Mouse (Mus musculus): ENCODE results near the gene Wdr45b.
A peak's percentile ranks its signal among the peaks of the same experiment; 100 is the strongest.
"Not testable (repeated sequence)": the region's sequence is repeated elsewhere in the genome, so short reads cannot be mapped to it uniquely, and the experiment has no call there.

Gene Wdr45b

DNA sequence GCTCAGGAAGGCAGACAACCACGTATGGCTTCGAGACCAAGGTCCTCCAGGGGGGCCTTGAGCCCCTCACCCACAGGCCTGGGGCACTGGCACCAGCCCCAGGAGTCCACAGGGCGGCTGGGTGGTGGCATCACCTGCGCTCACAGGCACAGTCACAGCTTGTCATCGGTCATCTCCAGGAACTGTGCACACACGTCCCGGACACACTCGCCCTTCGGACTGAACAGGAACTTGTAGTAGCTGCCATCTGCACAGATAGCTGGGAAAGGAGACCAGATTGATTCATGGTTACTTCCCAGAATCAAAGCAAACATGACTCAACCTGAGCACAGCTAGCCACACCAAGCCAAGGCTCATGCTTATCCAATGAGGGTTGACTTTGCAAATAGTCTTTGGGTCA is 26.0 kb downstream of the Wdr45b start:
- DNase-seq (ENCODE audit: low spot score), result no peak

DNA sequence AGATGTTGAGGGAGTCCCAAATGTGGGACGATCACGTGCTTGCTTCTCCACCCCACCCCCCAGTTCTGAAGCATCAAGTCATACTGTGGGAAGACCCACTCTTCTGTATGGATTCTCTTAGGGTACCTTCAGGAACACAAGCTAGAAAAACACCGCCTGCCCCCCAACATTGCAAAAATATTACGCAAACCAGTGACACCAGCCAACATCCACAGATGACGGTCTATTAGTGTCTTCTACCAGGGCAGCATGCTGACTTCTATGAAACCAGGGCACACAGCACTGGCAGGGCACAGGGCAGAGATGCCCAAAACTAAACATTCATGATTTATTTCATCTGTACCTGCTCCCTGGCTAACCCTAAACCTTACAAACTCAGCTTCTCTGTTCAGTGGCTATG is 27.6 kb downstream of the Wdr45b start:
- no peak for DNase-seq (ENCODE audit: low spot score)

- no peak for DNase-seq (ENCODE audit: low spot score)
Measured at GRCm38 (mm10) chr11:121326034-121326433, 28.2 kb downstream of the Wdr45b start.

DNA sequence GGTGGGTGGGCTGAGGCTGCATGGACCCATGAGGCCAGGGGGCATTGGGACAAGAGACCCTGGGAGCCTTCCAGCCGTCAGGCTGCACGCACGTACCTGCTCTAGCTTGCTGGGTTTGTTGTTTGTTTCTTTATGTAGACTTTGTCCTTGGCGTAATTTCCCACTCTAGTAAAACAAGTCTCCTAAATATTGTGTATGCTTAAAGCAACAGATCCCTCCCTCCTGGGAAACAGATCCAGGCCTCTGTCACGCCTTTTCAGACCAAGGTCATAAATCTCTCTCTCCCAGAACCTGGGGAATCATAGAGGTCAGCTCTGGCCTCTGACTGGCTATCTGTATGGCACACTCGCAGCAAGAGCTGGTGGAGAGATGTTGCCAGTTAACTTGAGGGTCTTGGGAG is 46.5 kb downstream of the Wdr45b start:
- not testable (repeated sequence) for DNase-seq (ENCODE audit: low spot score)

DNA sequence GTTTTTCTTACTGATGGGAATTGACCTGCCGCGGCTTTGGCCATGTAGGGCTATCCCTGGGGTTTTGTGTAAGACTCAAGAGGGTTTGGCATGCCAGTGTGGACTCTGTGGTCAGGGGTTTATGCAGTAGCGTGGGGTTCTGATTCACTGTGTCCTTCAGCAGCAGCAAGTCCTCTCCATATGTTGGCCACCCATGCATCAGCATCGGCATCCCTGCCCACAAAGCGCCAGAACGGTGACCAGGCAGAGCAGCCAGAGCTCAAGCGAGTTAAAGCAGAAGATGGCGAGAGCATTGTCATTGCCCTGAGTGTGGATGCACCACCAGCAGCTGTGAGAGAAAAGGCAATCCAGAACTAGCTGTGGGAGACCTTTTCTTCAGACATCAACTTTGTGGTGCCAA is 47.6 kb downstream of the Wdr45b start:
- DNase-seq (ENCODE audit: low spot score), result peak; percentile 36

DNA sequence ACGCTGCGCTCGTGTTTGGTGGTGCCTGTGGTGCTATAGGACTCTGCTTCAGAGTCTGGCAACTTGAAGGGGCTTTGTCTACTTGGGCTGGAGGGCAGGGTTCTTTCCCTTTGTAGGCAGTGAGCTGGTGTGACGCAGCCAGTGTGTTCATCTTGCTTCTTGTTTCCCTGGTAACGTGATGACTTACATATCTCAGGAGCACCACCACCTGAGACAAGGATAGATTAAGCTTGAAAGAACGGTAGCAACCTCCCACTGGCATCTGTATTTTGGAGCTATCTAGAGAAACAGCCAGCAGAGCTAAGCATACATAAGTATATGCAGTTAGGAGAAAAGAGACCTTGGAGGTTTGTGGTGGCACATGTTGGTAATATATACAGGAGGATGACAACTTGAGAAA is 48.9 kb downstream of the Wdr45b start:
- no peak for DNase-seq (ENCODE audit: low spot score)

DNA sequence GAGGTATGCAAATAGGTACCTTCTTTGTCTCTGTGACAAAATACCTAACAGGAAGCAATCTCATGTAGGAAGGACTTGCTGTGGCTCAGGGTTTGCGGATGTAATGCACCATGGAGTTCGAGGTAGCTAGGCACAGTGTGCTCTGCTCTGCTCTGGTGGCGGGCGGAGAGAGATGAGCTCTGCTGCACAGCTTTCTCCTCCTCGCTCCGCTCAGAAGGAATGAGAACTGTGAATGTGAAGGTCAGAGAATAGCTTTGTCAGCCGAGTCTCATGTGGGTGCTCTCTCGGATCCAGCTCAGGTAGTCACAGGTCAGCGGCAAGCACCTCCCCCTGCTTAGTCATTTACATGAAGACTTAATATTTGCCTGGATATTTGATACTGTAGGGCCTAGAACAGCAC is 54.0 kb downstream of the Wdr45b start:
- DNase-seq (ENCODE audit: low spot score), result no peak

DNA sequence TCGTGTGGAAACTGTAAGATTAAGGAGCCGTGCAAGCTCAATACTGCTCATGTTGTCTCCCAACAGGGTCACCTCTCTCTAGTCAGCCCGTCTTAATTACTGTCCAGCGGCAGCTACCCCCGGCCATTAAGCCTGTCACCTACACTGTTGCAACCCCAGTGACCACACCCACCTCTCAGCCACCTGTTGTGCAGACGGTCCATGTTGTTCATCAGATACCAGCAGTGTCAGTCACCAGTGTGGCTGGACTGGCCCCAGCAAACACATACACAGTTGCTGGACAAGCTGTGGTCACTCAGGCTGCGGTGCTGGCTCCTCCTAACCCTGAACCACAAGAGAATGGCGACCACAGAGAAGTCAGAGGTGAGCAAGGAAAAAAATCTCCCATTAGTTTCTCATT is 55.8 kb downstream of the Wdr45b start:
- no peak for DNase-seq (ENCODE audit: low spot score)

DNA sequence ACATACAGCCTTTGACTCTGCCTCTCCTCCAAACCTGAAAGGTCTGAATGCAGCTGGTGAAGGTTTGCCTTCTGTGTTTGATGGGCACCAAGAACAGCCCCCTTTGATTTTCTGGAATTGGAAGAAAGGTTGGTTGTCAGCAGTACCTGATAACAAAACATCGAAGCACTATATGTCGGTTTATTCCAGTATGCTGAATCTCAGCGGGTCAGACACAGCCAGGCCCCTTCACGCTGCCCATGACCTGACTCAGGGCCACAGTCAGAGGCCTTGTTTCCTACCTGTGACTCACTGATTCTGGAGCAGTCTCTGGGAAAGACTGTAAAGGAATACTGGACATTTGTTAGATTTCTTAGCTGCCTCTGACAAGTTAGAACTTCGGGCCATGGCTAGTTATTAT is 59.5 kb downstream of the Wdr45b start:
- DNase-seq (ENCODE audit: low spot score), result no peak

DNA sequence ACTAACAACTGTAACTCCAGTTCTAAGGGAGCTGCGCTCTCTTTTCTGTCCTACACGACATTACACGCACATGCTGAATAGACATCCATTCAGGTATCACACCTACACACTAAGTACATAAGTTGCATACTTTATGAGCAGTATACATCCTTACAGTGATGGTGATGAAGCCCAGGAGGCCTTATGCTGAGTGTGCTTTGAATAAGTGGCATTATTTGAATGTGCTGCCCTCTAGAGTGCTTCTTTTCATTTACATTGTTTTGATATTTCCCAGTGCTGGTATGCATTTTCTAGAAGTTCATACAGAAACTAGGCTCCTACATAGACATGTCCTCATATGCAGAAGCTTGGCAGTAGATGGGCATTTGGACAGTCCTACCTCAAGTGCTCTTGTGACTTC is 64.4 kb downstream of the Wdr45b start:
- no peak for DNase-seq (ENCODE audit: low spot score)

- DNase-seq (ENCODE audit: low spot score), result no peak
Measured at GRCm38 (mm10) chr11:121282911-121283310, 71.3 kb downstream of the Wdr45b start.

- no peak for DNase-seq (ENCODE audit: low spot score)
Measured at GRCm38 (mm10) chr11:121278011-121278410, 76.2 kb downstream of the Wdr45b start.

DNA sequence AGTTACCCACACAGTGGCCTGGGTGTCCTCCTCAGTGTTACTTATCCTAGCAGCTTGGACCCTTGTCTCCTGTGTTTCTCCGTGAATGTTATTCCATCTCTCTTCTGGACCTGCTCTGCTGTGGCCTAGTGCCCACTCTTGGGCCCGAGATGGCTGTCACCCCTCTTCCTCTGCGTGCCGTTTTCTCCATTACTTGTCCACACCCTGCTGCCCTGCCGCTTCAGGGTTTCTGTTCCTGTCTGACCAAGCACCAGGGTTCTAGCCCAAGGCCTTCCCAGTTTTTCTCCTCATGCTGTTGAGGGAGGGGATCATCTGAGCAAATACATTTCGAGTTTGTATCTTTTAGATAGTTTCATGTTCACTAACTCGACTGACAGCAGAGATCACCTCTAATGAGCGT is 76.7 kb downstream of the Wdr45b start:
- DNase-seq (ENCODE audit: low spot score), result no peak

All from layer of hippocampus, adult 11-12 months (tissue).